Mouse (Mus musculus): ENCODE measurements around the gene Tspyl1.

Gene Tspyl1

DNA sequence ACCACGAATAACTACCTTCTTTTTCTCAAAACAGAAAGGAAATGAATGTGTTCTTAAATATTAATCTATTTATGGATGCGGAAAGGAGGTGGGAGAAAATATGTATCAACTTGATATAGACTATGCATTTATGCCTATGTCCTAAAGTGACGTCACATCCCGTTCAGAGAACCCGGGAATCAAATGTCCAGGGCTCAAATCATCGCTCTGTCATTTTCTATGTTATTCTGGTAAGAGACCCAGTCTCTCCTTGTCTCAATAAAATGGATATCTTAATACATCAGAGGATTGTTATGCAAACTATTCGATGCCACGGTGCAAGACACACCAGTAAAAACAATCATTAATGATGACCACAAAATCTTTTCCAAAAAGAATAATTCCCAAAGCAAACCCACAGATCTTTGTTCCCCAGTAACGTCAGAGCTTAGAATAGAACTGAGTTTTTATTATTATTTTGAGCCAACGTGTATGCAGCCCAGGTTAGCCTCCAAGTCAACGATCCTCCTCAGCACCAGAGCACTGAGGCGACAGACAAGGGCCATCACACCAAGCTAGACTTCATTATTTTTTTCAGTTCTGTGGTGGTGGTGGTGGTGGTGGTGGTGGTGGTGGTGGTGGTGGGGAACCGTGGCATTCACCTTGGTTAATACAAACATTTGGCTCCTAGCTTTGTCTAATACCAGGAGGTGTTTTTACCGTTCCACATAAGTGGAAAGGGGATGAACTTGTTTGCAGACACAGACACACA lies 604 bp upstream of the Tspyl1 start:
- POLR2A ChIA-PET: interaction anchor here (0.5 to 5.2 kb wide), 59 partner anchors 13 to 264 kb away, joined by 3 to 51 read pairs (median 4); partner anchors contain the start of genes Tspyl4 (in 3 of the 4), Dse (in 2 of the 4), Nt5dc1 (in 2 of the 4) and Rwdd1 (in 2 of the 4)
- CTCF ChIA-PET: interaction anchor here in 3 of 4 experiments (0.9 to 1.7 kb wide), 14 partner anchors 16 to 247 kb away, joined by 3 to 11 read pairs (median 4); partner anchors contain the start of genes Calhm5 (in 3 of the 3), Dse (in 1 of the 3), Trappc3l (in 1 of the 3) and Tspyl4 (in 1 of the 3)

DNA sequence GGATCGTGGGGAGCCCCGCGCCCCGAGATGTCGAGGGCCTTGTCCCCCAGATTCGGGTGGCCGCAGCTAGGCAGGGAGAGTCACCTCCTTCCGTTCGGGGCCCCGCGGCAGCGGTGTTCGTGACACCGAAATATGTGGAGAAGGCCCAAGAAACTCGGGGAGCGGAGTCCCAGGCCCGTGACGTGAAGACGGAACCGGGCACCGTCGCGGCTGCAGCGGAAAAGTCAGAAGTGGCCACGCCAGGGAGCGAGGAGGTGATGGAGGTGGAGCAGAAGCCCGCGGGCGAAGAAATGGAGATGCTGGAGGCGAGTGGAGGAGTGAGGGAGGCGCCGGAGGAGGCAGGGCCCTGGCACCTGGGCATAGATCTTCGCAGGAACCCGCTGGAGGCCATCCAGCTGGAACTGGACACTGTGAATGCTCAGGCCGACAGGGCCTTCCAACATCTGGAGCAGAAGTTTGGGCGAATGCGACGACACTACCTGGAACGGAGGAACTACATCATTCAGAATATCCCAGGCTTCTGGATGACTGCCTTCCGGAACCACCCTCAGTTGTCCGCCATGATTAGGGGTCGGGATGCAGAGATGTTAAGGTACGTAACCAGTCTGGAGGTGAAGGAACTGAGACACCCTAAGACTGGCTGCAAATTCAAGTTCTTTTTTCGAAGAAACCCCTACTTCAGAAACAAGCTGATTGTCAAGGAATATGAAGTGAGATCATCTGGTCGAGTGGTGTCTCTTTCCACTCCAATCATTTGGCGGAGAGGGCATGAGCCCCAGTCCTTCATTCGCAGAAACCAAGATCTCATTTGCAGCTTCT lies 639 bp downstream of the Tspyl1 start:
- POLR2A ChIA-PET: interaction anchor here (0.6 to 5.2 kb wide), 57 partner anchors 13 to 263 kb away, joined by 3 to 51 read pairs (median 4); partner anchors contain the start of genes Rwdd1 (in 3 of the 4), Tspyl4 (in 3 of the 4), Dse (in 2 of the 4) and Calhm5 (in 1 of the 4)
- CTCF ChIA-PET: interaction anchor here in 3 of 4 experiments (1.1 to 1.7 kb wide), 12 partner anchors 15 to 249 kb away, joined by 3 to 11 read pairs (median 4); partner anchors contain the start of genes Calhm5 (in 2 of the 3), Dse (in 1 of the 3), Trappc3l (in 1 of the 3) and Tspyl4 (in 1 of the 3)

DNA sequence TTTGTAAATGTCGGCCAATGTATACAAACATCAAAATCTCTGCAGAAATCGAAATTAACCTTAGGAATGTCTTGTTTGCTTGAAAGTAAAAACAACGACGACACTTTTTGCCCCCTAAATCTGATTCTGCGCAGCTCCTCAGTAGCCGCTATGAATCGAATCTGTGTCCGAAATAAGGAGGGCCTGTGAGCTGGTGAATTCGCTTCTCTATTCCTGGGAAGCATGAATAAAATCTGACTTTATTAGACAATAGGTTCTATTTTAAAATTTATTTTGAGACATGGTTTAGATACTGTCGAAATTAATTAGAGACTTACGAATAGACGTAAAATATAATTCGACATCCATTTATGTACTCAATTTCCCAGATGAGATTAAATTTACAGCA lies 14.9 kb downstream of the Tspyl1 start:
- CTCF ChIA-PET: interaction anchor here in 3 of 4 experiments (0.9 to 2.5 kb wide), 6 partner anchors 15 to 263 kb away, joined by 3 to 10 read pairs (median 4); partner anchors contain the start of genes Calhm5 (in 1 of the 3) and Tspyl1 (in 1 of the 3)
- POLR2A ChIA-PET: interaction anchor here (0.8 to 5.0 kb wide), 23 partner anchors 9 to 277 kb away, joined by 3 to 51 read pairs (median 4); partner anchors contain the start of genes Nt5dc1 (in 3 of the 4), Tspyl1 (in 3 of the 4), Calhm5 (in 1 of the 4) and Dse (in 1 of the 4)

DNA sequence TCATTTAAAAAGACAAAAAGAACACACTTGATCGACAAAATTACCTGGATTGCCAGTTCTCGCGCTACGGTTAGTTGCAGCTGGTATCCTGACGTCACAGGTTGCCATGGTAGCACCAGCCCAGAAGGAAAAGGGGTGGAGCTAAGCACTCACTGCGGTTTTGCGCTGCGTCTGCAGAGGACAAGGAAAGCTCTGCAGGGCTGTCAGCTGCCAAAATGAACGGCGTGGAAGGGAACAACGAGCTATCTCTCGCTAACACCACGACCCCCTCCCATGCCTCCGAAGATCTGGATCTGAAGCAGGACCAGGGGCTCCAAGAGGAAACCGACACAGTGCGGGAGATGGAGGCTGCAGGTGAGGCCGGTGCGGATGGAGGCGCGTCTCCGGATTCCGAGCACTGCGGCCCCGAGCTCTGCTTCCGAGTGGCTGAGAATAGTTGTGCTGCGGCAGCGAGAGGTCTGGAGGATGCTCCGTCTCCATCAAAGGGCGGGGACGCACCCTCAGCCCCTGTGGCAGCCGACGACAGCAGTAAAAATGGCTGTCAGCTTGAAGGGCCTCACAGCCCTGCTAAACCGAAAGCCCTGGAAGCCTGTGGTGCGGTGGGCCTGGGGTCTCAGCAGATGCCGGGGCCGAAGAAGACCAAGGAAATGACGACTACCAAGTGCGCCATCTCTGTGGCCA lies 15.4 kb downstream of the Tspyl1 start, which contains the start of gene Tspyl4:
TSS of gene Tspyl4 (plus strand) at position 144 of the 681 bp plus-strand sequence.
- POLR2A ChIA-PET: interaction anchor here (0.5 to 5.0 kb wide), 26 partner anchors 8 to 278 kb away, joined by 3 to 51 read pairs (median 4); partner anchors contain the start of genes Nt5dc1 (in 3 of the 4), Tspyl1 (in 3 of the 4), Dse (in 1 of the 4) and Rwdd1 (in 1 of the 4)
- CTCF ChIA-PET: interaction anchor here in 3 of 4 experiments (0.5 to 2.5 kb wide), 9 partner anchors 14 to 264 kb away, joined by 3 to 10 read pairs (median 3); partner anchors contain the start of genes Calhm5 (in 1 of the 3) and Tspyl1 (in 1 of the 3)

DNA sequence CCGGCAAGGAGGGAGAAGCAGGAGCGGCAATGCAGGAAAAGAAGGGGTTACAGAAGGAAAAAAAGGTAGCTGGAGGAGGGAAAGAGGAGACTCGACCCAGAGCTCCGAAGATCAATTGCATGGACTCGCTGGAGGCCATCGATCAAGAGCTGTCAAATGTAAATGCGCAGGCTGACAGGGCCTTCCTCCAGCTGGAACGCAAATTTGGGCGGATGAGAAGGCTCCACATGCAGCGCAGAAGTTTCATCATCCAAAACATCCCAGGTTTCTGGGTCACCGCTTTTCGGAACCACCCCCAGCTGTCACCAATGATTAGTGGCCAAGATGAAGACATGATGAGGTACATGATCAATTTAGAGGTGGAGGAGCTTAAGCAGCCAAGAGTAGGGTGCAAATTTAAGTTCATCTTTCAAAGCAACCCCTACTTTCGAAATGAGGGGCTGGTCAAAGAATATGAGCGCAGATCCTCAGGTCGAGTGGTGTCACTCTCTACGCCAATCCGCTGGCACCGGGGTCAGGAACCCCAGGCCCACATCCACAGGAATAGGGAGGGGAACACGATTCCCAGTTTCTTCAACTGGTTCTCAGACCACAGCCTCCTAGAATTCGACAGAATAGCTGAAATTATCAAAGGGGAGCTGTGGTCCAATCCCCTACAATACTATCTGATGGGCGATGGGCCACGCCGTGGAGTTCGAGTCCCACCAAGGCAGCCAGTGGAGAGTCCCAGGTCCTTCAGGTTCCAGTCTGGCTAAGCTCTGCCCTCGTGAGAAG lies 16.2 kb downstream of the Tspyl1 start:
- CTCF ChIA-PET: interaction anchor here in 3 of 4 experiments (0.6 to 2.5 kb wide), 9 partner anchors 15 to 264 kb away, joined by 3 to 10 read pairs (median 3); partner anchors contain the start of genes Calhm5 (in 1 of the 3) and Tspyl1 (in 1 of the 3)
- POLR2A ChIA-PET: interaction anchor here (0.5 to 5.0 kb wide), 21 partner anchors 7 to 279 kb away, joined by 3 to 51 read pairs (median 4); partner anchors contain the start of genes Tspyl1 (in 3 of the 4), Nt5dc1 (in 2 of the 4), Calhm5 (in 1 of the 4) and Dse (in 1 of the 4)

DNA sequence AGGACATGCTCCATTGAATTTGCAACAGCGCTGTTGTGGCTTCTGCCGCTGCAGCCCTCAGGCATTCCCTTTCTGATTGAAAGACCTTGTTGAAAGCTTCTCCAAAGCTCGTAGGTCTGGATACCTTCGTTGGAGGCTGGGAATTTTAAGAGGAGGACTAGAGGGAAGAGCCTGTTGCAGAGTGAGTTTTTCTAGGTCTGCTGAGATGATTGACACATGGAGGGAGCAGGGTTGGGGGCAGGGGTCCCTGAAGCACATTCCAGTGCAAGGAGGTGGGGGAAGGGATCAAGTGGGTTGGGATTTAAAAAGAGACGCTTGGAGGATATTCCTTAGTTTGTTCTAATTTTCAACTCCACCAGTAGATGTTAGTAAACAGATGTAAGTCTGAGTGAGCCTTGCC lies 18.4 kb downstream of the Tspyl1 start:
- CTCF ChIA-PET: no interaction called here
- POLR2A ChIA-PET: interaction anchor here in 2 of 4 experiments (4.4 to 5.0 kb wide), 2 partner anchors 18 kb away, joined by 36 to 51 read pairs; partner anchors contain the start of gene Tspyl1 (in 2 of the 2)

DNA sequence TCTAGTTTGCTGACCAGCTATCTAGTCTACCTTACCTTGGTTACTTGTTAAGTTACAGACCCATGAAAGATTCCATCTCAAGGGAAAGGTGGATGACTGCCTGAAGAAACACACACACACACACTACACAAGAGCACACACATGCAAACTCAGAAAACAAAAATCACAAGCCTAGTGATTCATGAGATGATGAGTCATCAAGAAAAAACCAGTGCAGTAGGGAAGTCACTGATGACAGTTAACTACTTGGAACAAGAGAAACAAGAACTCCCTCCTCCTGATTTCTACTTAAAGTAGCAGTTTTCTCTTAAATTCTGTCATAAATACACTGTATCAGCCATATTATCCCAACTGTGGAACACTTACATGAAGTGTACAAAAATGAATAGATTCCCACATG lies 25.1 kb downstream of the Tspyl1 start:
- CTCF ChIA-PET: no interaction called here
- POLR2A ChIA-PET: no interaction called here

DNA sequence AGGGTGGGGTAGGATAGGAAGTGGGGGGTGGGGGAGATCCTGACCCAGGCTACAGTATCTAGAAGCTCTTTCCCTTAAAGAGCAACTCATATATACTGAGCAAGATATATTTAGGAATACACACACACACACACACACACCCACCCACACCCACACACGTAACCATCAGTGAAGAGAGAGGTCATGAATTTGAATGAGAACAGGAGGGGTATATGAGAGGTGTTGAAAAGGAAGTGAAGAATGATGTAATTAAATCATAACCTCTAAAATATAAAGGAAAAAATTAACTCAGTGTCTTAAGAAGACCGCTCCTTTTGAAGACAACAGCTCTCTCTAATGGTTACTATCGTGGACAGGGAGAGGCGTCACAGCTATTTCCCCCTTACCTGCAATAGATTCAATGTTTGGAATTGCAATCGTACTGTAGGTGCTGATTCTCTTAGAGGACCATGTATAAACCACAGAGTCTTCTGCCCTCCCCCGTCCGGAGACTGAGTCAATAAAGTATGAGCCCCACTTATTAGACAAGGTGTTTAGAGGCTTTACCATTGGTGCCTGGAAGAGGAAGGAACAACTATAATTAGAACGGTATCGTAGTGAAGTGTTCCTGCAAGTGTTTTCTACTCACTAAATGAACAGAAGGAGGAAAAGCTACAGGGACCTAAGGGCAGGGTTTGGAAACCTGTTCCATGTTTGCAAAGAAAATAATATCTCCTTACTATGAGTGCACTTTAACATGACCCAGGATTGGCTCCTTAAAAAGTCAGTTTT lies 28.1 kb downstream of the Tspyl1 start:
- ChIA-PET POLR2A (interaction anchor here in 3 of 4 experiments (0.7 to 4.0 kb wide), 3 partner anchors 12 to 22 kb away, joined by 5 to 17 read pairs (median 5); partner anchors contain the start of gene Tspyl4 (in 2 of the 3)), CTCF (no interaction called here)

DNA sequence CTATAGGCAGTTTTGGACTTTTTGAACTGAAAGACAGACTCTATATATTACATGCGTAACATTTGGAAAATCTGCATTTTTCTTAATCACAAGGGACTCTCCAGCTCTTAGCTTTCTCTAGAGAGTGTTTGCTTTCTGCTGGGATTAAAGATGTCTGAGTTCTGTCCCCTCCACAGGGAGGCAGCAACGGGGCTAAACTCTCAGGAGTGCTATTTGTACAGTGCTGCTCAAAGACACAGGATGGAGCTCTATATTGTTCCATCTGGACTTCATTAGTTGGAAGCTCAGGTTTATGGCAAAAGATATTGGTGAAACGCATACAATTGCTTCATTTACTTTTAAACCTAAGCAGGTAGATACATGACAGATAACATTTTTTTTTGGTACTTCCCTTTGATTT lies 30.5 kb downstream of the Tspyl1 start:
- ChIA-PET POLR2A (interaction anchor here in 1 of 4 experiments (1.7 kb wide), 1 partner anchor 12 kb away, joined by 4 read pairs; no protein-coding TSS in a partner anchor), CTCF (interaction anchor here in 2 of 4 experiments (0.5 to 1.0 kb wide), 3 partner anchors 16 to 279 kb away, joined by 3 to 5 read pairs (median 3); no protein-coding TSS in a partner anchor)

DNA sequence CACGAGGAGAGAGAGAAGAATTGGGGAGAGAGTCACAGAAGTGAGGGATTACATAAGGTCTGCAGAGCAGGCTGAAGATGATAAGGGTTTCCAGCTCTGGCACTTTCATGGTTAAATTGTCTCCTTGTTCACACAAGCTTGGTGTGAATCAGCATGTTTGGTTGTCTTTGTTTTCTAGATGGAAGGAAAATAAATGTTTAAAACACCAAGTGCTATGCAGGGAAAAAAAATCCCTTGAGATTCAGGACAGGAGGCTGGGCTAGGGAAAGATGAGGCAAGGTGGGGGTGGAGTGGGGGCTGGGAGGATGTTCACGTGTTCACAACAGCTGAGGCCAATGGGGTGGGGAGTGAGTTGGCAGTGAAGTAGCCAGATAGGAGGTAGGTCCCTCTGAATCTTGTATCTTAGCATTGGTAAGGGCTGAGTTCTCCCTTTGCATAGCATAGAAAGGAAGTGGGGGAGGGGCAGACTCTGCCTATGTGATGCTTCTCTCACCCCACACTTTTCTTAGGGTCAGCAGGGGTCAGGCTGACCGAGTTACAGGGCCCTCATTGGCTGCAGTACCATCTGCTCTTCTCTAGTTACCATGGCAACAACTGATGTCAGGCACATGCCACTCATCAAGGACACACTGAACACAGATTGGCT lies 34.7 kb downstream of the Tspyl1 start:
- ChIA-PET CTCF (interaction anchor here in 3 of 4 experiments (0.5 to 0.8 kb wide), 5 partner anchors 89 to 283 kb away, joined by 3 to 5 read pairs (median 3); no protein-coding TSS in a partner anchor), POLR2A (interaction anchor here in 3 of 4 experiments (0.7 to 1.7 kb wide), 7 partner anchors 8 to 784 kb away, joined by 3 to 13 read pairs (median 4); partner anchors contain the start of gene Tspyl4 (in 1 of the 3))

DNA sequence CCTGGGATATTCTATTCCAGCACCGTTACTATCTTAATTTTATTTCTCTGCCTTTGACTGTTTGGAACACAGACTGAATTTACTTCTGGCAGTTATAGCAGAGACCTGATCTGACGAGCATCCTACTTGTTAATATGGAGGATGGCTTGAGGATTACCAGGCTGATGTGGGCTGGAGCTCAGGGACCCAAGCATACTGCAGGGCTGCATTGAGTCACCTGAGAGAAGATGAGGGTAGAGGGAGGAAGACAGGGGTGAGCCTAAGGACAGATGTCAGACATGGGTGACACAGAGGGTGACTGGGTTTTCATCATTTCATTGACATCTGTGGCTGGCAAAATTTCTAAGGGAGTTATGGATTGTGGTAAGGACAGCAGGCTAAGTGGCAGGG lies 35.2 kb downstream of the Tspyl1 start:
- ChIA-PET POLR2A (interaction anchor here in 2 of 4 experiments (0.8 to 1.7 kb wide), 4 partner anchors 15 to 209 kb away, joined by 3 to 13 read pairs (median 4); partner anchors contain the start of gene Tspyl4 (in 1 of the 2)), CTCF (interaction anchor here in 2 of 4 experiments (0.5 to 0.6 kb wide), 2 partner anchors 89 to 166 kb away, joined by 4 to 5 read pairs; no protein-coding TSS in a partner anchor)

DNA sequence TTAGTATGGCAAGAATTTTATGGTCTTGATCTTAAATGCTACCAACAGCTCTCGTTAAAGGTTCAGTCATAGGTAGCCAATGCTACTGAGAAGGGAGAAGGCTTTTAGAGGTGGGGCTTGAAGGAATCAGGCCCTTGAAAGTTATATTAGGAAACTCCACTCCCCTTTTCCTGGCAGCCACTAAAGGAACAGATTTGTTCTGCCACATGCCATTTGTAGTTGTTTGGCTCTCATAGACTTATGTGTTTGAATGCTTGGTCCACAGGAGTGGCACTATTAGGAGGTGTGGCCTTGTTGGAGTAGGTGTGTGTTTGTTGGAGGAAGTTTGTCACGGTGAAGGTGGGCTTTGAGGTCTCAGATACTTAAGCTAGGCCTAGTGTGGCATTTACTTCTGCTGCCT lies 38.8 kb downstream of the Tspyl1 start:
- ChIA-PET CTCF (interaction anchor here in 1 of 4 experiments (1.0 kb wide), 1 partner anchor 225 kb away, joined by 3 read pairs; the partner anchor contains the start of gene Calhm5), POLR2A (interaction anchor here in 2 of 4 experiments (0.7 to 1.7 kb wide), 2 partner anchors 18 to 23 kb away, joined by 3 to 4 read pairs; no protein-coding TSS in a partner anchor)

DNA sequence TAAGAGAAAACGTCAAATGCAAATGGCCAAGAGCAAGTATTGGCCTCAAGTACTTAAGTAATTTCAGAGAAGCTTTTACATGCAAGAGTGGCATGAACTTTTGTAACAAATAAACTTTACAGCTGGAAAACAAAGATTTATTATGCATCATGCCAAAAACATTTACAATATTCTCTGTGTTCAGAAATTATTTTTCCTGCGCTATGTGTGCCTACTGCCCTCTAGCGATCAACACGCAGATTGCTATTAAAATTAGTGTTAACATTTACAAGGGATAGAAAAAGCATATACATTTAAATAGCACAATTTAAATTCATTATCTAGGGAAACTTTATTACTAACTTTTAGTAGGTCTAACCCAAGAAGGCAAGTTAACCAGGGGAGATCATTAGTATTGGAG lies 44.7 kb downstream of the Tspyl1 start:
- POLR2A ChIA-PET: interaction anchor here in 1 of 4 experiments (0.9 kb wide), 1 partner anchor 29 kb away, joined by 3 read pairs; the partner anchor contains the start of gene Tspyl4

DNA sequence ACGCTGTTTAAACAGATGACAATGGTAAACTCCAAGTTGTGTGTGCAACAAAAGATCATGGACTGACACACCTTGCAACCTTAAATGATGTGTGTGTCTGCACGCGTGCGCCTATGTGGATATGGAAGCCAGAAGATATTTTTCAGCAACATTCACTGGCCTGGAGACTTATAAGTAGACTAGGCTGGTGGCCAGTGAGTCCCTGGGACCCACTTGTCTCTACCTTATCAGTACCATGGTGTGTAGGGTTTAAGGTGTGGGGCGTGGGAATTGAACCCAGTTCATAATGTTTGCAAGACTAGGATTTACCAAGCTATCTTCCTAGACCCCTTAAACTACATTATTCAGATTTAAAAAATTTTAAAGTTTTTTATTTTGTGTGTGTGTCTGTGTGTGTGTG lies 45.2 kb downstream of the Tspyl1 start:
- ChIA-PET CTCF (interaction anchor here in 2 of 4 experiments (1.0 to 1.9 kb wide), 7 partner anchors 175 to 340 kb away, joined by 3 to 15 read pairs (median 6); partner anchors contain the start of gene Trappc3l (in 1 of the 2)), POLR2A (interaction anchor here in 2 of 4 experiments (0.7 to 0.9 kb wide), 2 partner anchors 30 to 45 kb away, joined by 3 read pairs; partner anchors contain the start of genes Tspyl1 (in 1 of the 2) and Tspyl4 (in 1 of the 2))

More for the DNA sequence above, 44.7 kb downstream of the Tspyl1 start:
- CTCF ChIA-PET: no interaction called here

Data from embryonic stem cell, embryonic (primary cell).